16 mouse cellular contexts compared by ENCODE assay signal in the genomic region with DNA sequence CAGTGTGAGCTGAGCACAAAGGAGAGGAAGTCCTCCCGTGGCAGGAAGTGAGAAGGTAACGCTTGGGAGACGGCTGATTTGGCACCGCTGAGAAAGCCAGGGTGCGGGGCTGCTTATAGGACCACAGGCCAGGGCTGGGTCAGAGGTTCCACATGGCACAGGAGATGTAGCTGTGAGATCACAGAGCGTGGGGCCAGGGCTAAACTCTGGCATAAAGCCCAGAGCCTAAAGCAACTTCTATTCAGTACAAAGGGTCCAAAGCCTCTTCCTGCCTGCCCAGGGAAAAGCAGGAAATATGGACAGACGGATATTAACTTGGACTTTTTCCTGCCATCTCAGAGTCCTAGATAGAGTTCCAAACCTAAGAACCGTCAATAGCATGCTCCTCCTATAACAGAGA.
A peak's percentile ranks its signal among the peaks of the same experiment; 100 is the strongest.
DNase-seq lines count a peak whose midpoint lies in the region; ATAC-seq and TF ChIP-seq lines count a peak whose summit lies in the region.
"Had no signal": no experiment of that assay in that cellular context is flagged by ENCODE, and none has a peak within 500 bp of the region (broad histone marks: within the 10 kb centered on the region; RNA-seq: fewer than 3 reads in every experiment).

No protein-coding gene starts in this region.

- 0 out of 2 replicates have a peak, but pooled peaks cover 3% of the 10 kb centered on the region for H3K79me2 ChIP-seq in heart, adult 2 months (replicated peaks; ENCODE audit: control insufficient read depth, insufficient read depth, low read length)

- TF ChIP-seq EP300 in heart, adult 2 months (IDR thresholded peaks at IDR 0.05; ENCODE audit: insufficient read depth, low read depth, low read length), result no peak

- peak overlapping the region; percentile 3; the same call in 1 of the 2 replicates for H3K27ac ChIP-seq in heart, adult 2 months
- 0 out of 2 replicates have a peak overlapping the region, but pooled peaks have one; percentile 12 for H3K27ac ChIP-seq in kidney, embryonic 16.5 days (ENCODE audit: low read length)
- H3K27ac ChIP-seq in embryonic fibroblast, embryonic 13.5 days (ENCODE audit: insufficient read depth, low read length), result peak overlapping the region; percentile 66
- H3K27ac ChIP-seq: embryonic facial prominence, embryonic 10.5 days; liver, embryonic 14.5 days had no signal

- no peak overlapping the region for H3K4me2 ChIP-seq in kidney, embryonic 16.5 days (replicated peaks; ENCODE audit: low read depth, low read length)

- peaks cover 16% of the 10 kb centered on the region for H3K4me1 ChIP-seq in heart, adult 2 months (ENCODE audit: control insufficient read depth, insufficient read depth, low read length)
- H3K4me1 ChIP-seq in kidney, embryonic 16.5 days (ENCODE audit: insufficient read depth, low read length), result peaks cover 13% of the 10 kb centered on the region; the same call in 1 of the 2 replicates
- H3K4me1 ChIP-seq in embryonic fibroblast, embryonic 13.5 days (ENCODE audit: control insufficient read depth, insufficient read depth, low read length), result peaks cover 33% of the 10 kb centered on the region
- H3K4me1 ChIP-seq: megakaryocyte, embryonic 14.5 days had no signal

- TF ChIP-seq POLR2A in heart, adult 2 months (IDR thresholded peaks at IDR 0.05; ENCODE audit: insufficient read depth, low read depth, low read length), result no peak
- no peak for TF ChIP-seq POLR2A in embryonic fibroblast, embryonic 13.5 days (IDR thresholded peaks at IDR 0.05; ENCODE audit: low read depth, low read length)

- H3K9me3 ChIP-seq in kidney, embryonic 16.5 days (ENCODE audit: low read length), result no peaks in the 10 kb centered on the region
- H3K9me3 ChIP-seq: embryonic facial prominence, embryonic 10.5 days; megakaryocyte, embryonic 14.5 days had no signal

- DNase-seq in heart, adult 2 months, result no peak
- no peak for DNase-seq in heart, postnatal 14 days
- no peak for DNase-seq in kidney, postnatal 10 days
- DNase-seq in lung, postnatal 25 days (ENCODE audit: low spot score), result peak; percentile 24
- no peak for DNase-seq in right cerebral cortex, postnatal 14 days
- no peak for DNase-seq in urinary bladder, postnatal 25 days (ENCODE audit: low spot score)
- DNase-seq: cerebellum, postnatal 25 days; gastrocnemius, postnatal 14 days; kidney, adult 2 months; retina, postnatal 1 day had no signal

- 32% methylated on average over 8 of the region's 8 CpGs for WGBS in heart, adult 2 months
- WGBS in kidney, embryonic 16.5 days, result 66% methylated on average over 8 of the region's 8 CpGs

- intact Hi-C loops in heart, adult 2 months (cut with DNase I), result no loop called here
- intact Hi-C loops in heart, postnatal 14 days (cut with DNase I), result no loop called here

- no peak overlapping the region for H3K9ac ChIP-seq in heart, adult 2 months (ENCODE audit: low read depth, low read length)
- no peak overlapping the region for H3K9ac ChIP-seq in kidney, embryonic 16.5 days (replicated peaks; ENCODE audit: low read length)
- H3K9ac ChIP-seq: liver, embryonic 14.5 days had no signal

- H3K27me3 ChIP-seq in heart, adult 2 months (ENCODE audit: control insufficient read depth, insufficient read depth, low read length), result no peaks in the 10 kb centered on the region
- no peaks in the 10 kb centered on the region for H3K27me3 ChIP-seq in kidney, embryonic 16.5 days (ENCODE audit: insufficient read depth, low read length)
- H3K27me3 ChIP-seq: Patski had no signal

- H3K36me3 ChIP-seq in heart, adult 2 months (ENCODE audit: control insufficient read depth, insufficient read depth, low read length), result peaks cover 10% of the 10 kb centered on the region
- no peaks in the 10 kb centered on the region for H3K36me3 ChIP-seq in kidney, embryonic 16.5 days (ENCODE audit: insufficient read depth, low read length)
- H3K36me3 ChIP-seq: embryonic facial prominence, embryonic 10.5 days had no signal

- TF ChIP-seq CTCF in heart, adult 2 months (IDR thresholded peaks at IDR 0.05), result no peak
- TF ChIP-seq CTCF in embryonic fibroblast, embryonic 13.5 days (IDR thresholded peaks at IDR 0.05; ENCODE audit: borderline replicate concordance, insufficient read depth, low read length), result no peak

- ATAC-seq in kidney, embryonic 16.5 days (ENCODE audit: low FRiP score, low TSS enrichment), result no peak

- no peak overlapping the region for H3K4me3 ChIP-seq in heart, adult 2 months
- H3K4me3 ChIP-seq in kidney, embryonic 16.5 days (ENCODE audit: low read length), result no peak overlapping the region
- H3K4me3 ChIP-seq in embryonic fibroblast, embryonic 13.5 days (ENCODE audit: insufficient read depth, low read length), result no peak overlapping the region
- H3K4me3 ChIP-seq: embryonic facial prominence, embryonic 10.5 days; megakaryocyte, embryonic 14.5 days had no signal

Comparison
In these comparisons a context has a peak if more than half of its experiments do, and no peak if none do; other contexts are left out.
1. H3K27ac ChIP-seq: peak in every context shown above with its lines; median percentile 66 in embryonic fibroblast, embryonic 13.5 days; 12 in kidney, embryonic 16.5 days; 3 in heart, adult 2 months.